Mouse (Mus musculus) kidney, postnatal 0 days (tissue): ENCODE data around the gene Scnn1a. TPM values are rescaled to one million over a fixed set of nuclear protein-coding genes. Genes with fewer than 3 reads are reported as not detected.
"Not testable (repeated sequence)": the region's sequence is repeated elsewhere in the genome, so short reads cannot be mapped to it uniquely, and the experiment has no call there.

Source experiments
- ATAC-seq: fragments of 200-750 bp; cut with Nextera tagmentation; replicated peaks from 2 replicates; pipeline ENCODE4 v1.8.0; 2017; ENCODE audit warnings: low read depth, moderate number of reproducible peaks, moderate TSS enrichment, moderate library complexity; ENCODE audit not compliant: low FRiP score
- DNase-seq: peaks from one replicate; pipeline ENCODE4 v3.0.0-alpha.2; 2016; ENCODE audit warnings: low spot score
- H3K27ac ChIP-seq: fragments of 300-500 bp; sonication (generic); 2 replicates; pipeline ENCODE4 v1.5.1; 2014; ENCODE audit warnings: mild to moderate bottlenecking
- H3K27me3 ChIP-seq: fragments of 300-500 bp; sonication (generic); 2 replicates; pipeline ENCODE4 v1.6.1; 2014; ENCODE audit warnings: low read length, mixed read lengths; ENCODE audit not compliant: insufficient read depth
- H3K36me3 ChIP-seq: fragments of 300-500 bp; sonication (generic); 2 replicates; pipeline ENCODE4 v1.6.1; 2014; ENCODE audit warnings: low read length, mixed read lengths; ENCODE audit not compliant: insufficient read depth
- H3K4me1 ChIP-seq: fragments of 300-500 bp; sonication (generic); replicated peaks from 2 replicates; pipeline ENCODE4 v1.6.1; 2014; ENCODE audit warnings: antibody characterized with exemption, low read length, mixed read lengths; ENCODE audit not compliant: insufficient read depth
- H3K4me2 ChIP-seq: fragments of 300-500 bp; sonication (generic); 2 replicates; pipeline ENCODE4 v1.6.1; 2014; ENCODE audit warnings: mild to moderate bottlenecking, low read length, moderate library complexity, mixed read lengths
- H3K4me3 ChIP-seq: fragments of 300-500 bp; sonication (generic); replicated peaks from 2 replicates; pipeline ENCODE4 v1.5.1; 2014; ENCODE audit warnings: low read depth, low read length
- H3K9ac ChIP-seq: fragments of 300-500 bp; sonication (generic); 2 replicates; pipeline ENCODE4 v1.6.1; 2014; ENCODE audit warnings: low read depth, low read length
- H3K9me3 ChIP-seq: fragments of 300-500 bp; sonication (generic); replicated peaks from 2 replicates; pipeline ENCODE4 v1.6.1; 2016; ENCODE audit warnings: low read length, inconsistent platforms, mixed read lengths
- CTCF ChIP-seq: IDR thresholded peaks from 2 replicates; pipeline ENCODE4 v1.5.1; 2016; ENCODE audit warnings: antibody characterized with exemption, low read depth, mild to moderate bottlenecking, moderate library complexity
- WGBS: fragments of 180-500 bp; shearing (Covaris S2); extraction: QIAGEN DNeasy Blood & Tissue Kit; methylation state at CpG from one replicate; pipeline ENCODE4 v1.1.7; 2014; 5-methylcytosine and 5-hydroxymethylcytosine counted together
- polyA plus RNA-seq: library from polyadenylated mRNA; unstranded; fragments of >200 nt; fragmentation: Nextera tagmentation; extraction: Ambion mirVana; gene quantifications from 2 replicates; pipeline ENCODE4 v1.2.1, GENCODE M21; 2015

Scnn1a gene
- polyA plus RNA-seq, 1 experiment from 2014 or later: 19.9 TPM

GRCm38 (mm10) chr6:125294049-125294448, 26.4 kb upstream of the Scnn1a start:
- no peaks in the 10 kb centered on the region for H3K4me1 ChIP-seq
- DNase-seq: no peak
- TF ChIP-seq CTCF: no peak

GRCm38 (mm10) chr6:125297149-125297820, 23.2 kb upstream of the Scnn1a start:
- Histone ChIP-seq H3K9me3 (no peaks in the 10 kb centered on the region), H3K4me2 (no peak overlapping the region), H3K4me3 (no peak overlapping the region), H3K36me3 (no peaks in the 10 kb centered on the region), H3K9ac (no peak overlapping the region), H3K4me1 (no peaks in the 10 kb centered on the region), H3K27ac (no peak overlapping the region), H3K27me3 (no peaks in the 10 kb centered on the region)
- WGBS: 66% methylated on average over 5 of the region's 5 CpGs
- ATAC-seq (no peak), DNase-seq (no peak)
- no peak for TF ChIP-seq CTCF

More at GRCm38 (mm10) chr6:125294049-125294448, 26.4 kb upstream of the Scnn1a start:
- ATAC-seq: no peak
- H3K27ac ChIP-seq: no peak overlapping the region
- no peak overlapping the region for H3K9ac ChIP-seq
- no peak overlapping the region for H3K4me3 ChIP-seq
- no peak overlapping the region for H3K4me2 ChIP-seq
- 48% methylated on average over 4 of the region's 4 CpGs for WGBS
- no peaks in the 10 kb centered on the region for H3K27me3 ChIP-seq
- H3K36me3 ChIP-seq: no peaks in the 10 kb centered on the region
- no peaks in the 10 kb centered on the region for H3K9me3 ChIP-seq

GRCm38 (mm10) chr6:125300982-125301381, 19.5 kb upstream of the Scnn1a start:
- no peak for ATAC-seq
- Histone ChIP-seq H3K27ac (no peak overlapping the region), H3K4me1 (no peaks in the 10 kb centered on the region), H3K9me3 (no peaks in the 10 kb centered on the region), H3K36me3 (no peaks in the 10 kb centered on the region), H3K4me2 (no peak overlapping the region), H3K9ac (no peak overlapping the region), H3K4me3 (no peak overlapping the region), H3K27me3 (no peaks in the 10 kb centered on the region)
- DNase-seq: no peak
- TF ChIP-seq CTCF: no peak
- WGBS: 100% methylated on average over 1 of the region's 1 CpGs

GRCm38 (mm10) chr6:125302231-125302982, 18.1 kb upstream of the Scnn1a start:
- DNase-seq (no peak), ATAC-seq (no peak)
- Histone ChIP-seq H3K27me3 (no peaks in the 10 kb centered on the region), H3K4me2 (no peak overlapping the region), H3K9ac (0 out of 2 replicates have a peak overlapping the region, but pooled peaks have one; percentile 8), H3K36me3 (peaks cover 10% of the 10 kb centered on the region; the same call in 1 of the 2 replicates), H3K27ac (peak overlapping the region; percentile 62), H3K4me1 (no peaks in the 10 kb centered on the region), H3K4me3 (no peak overlapping the region), H3K9me3 (no peaks in the 10 kb centered on the region)
- TF ChIP-seq CTCF: no peak
- WGBS: 63% methylated on average over 24 of the region's 24 CpGs

- H3K9ac ChIP-seq: no peak overlapping the region
- TF ChIP-seq CTCF: no peak
- H3K9me3 ChIP-seq: no peaks in the 10 kb centered on the region
- H3K27me3 ChIP-seq: no peaks in the 10 kb centered on the region
- peak; percentile 45 for DNase-seq
- peaks cover 10% of the 10 kb centered on the region; the same call in 1 of the 2 replicates for H3K36me3 ChIP-seq
- peak; percentile 61; the same call in 1 of the 2 replicates for ATAC-seq
- WGBS: 40% methylated on average over 4 of the region's 4 CpGs
- no peak overlapping the region for H3K4me3 ChIP-seq
- H3K4me2 ChIP-seq: no peak overlapping the region
- no peaks in the 10 kb centered on the region for H3K4me1 ChIP-seq
- H3K27ac ChIP-seq: no peak overlapping the region
Observed at GRCm38 (mm10) chr6:125303242-125303641, 17.2 kb upstream of the Scnn1a start.

- not testable (repeated sequence) for H3K27ac ChIP-seq, H3K4me1 ChIP-seq, H3K4me2 ChIP-seq, H3K9ac ChIP-seq, H3K9me3 ChIP-seq, H3K4me3 ChIP-seq, DNase-seq, H3K27me3 ChIP-seq, ATAC-seq
- H3K36me3 ChIP-seq: peaks cover 18% of the 10 kb centered on the region
- WGBS: 93% methylated on average over 7 of the region's 7 CpGs
Observed at GRCm38 (mm10) chr6:125304408-125304807, 16.1 kb upstream of the Scnn1a start.
